Mouse (Mus musculus) midbrain, embryonic 10.5 days (tissue): ENCODE measurements around the gene Lekr1. TPM values are rescaled to one million over a fixed set of nuclear protein-coding genes. Genes with fewer than 3 reads are reported as not detected.
"Not testable (repeated sequence)": the region's sequence is repeated elsewhere in the genome, so short reads cannot be mapped to it uniquely, and the experiment has no call there.

ENCODE experiments used
- DNase-seq: peaks from one replicate; pipeline ENCODE4 v3.0.0-alpha.2; 2017; ENCODE audit warnings: low spot score
- H3K27ac ChIP-seq: fragments of 300-500 bp; sonication (generic); replicated peaks from 2 replicates; pipeline ENCODE4 v1.5.1; 2016; ENCODE audit warnings: mild to moderate bottlenecking
- H3K27me3 ChIP-seq: fragments of 300-500 bp; sonication (generic); 2 replicates; pipeline ENCODE4 v1.6.1; 2016; ENCODE audit warnings: low read depth, mild to moderate bottlenecking; ENCODE audit not compliant: poor library complexity, severe bottlenecking
- H3K36me3 ChIP-seq: fragments of 300-500 bp; sonication (generic); 2 replicates; pipeline ENCODE4 v1.6.1; 2016; ENCODE audit warnings: mild to moderate bottlenecking, moderate library complexity
- H3K4me1 ChIP-seq: fragments of 300-500 bp; sonication (generic); 2 replicates; pipeline ENCODE4 v1.6.1; 2016
- H3K4me3 ChIP-seq: fragments of 300-500 bp; sonication (generic); 2 replicates; pipeline ENCODE4 v1.5.1; 2016; ENCODE audit warnings: mild to moderate bottlenecking, moderate library complexity
- H3K9me3 ChIP-seq: fragments of 300-500 bp; sonication (generic); replicated peaks from 2 replicates; pipeline ENCODE4 v1.6.1; 2016; ENCODE audit warnings: mild to moderate bottlenecking
- WGBS: fragments of 180-500 bp; shearing (Covaris S2); methylation state at CpG from one replicate; pipeline ENCODE4 v1.1.7; 2016; 5-methylcytosine and 5-hydroxymethylcytosine counted together
- polyA plus RNA-seq: library from polyadenylated mRNA; unstranded; fragments of >200 nt; fragmentation: Nextera tagmentation; extraction: Ambion mirVana; gene quantifications from 2 replicates; pipeline ENCODE4 v1.2.1, GENCODE M21; 2016

Gene Lekr1
- polyA plus RNA-seq, 1 experiment from 2014 or later: 3.6 TPM

DNA sequence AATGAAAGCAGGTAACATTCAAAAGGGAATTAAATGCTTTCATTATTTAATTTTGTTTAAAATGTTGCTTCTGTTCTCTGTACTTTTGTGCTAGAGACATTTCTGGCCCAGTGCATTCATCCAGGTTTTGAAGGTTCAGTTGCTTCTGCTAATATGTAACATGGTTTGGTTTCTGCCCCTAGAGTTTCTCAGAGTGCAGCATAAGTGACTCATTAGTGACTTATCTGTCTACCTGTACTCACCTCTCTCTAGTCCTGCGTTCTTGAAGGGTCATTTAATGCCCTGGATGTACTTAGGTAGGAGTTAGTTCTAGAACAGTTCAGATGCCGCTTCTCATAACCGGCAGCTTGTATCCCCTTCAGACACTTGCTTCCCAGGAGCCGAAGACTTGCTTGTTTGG lies 56.9 kb downstream of the Lekr1 start:
- H3K27me3 ChIP-seq: no peaks in the 10 kb centered on the region
- 93% methylated on average over 4 of the region's 4 CpGs for WGBS
- no peaks in the 10 kb centered on the region for H3K4me1 ChIP-seq
- H3K9me3 ChIP-seq: no peaks in the 10 kb centered on the region
- H3K36me3 ChIP-seq: no peaks in the 10 kb centered on the region
- no peak for DNase-seq
- no peak overlapping the region for H3K4me3 ChIP-seq
- no peak overlapping the region for H3K27ac ChIP-seq

DNA sequence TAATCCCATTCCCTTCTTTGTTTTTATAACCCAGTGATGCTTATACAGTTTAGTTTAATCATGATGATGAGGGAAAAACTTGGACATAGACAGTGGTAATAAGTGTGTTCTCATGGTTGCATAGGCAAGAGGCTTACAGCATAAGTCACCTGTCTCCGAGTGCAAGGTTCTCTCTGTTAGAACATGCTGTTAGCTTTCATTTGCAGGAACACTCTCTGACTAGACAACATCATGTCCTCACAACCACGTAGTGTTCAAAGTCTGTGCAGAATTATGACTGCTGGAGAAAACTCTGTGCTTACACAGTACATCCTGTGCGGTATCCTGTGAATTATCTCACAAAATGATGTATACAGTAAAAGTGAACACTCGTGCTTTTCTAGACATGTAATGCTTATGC lies 57.6 kb downstream of the Lekr1 start:
- H3K9me3 ChIP-seq: no peaks in the 10 kb centered on the region
- H3K36me3 ChIP-seq: no peaks in the 10 kb centered on the region
- H3K4me3 ChIP-seq: no peak overlapping the region
- no peaks in the 10 kb centered on the region for H3K4me1 ChIP-seq
- H3K27me3 ChIP-seq: no peaks in the 10 kb centered on the region
- DNase-seq: no peak
- no peak overlapping the region for H3K27ac ChIP-seq
- WGBS: 90% methylated on average over 4 of the region's 4 CpGs

DNA sequence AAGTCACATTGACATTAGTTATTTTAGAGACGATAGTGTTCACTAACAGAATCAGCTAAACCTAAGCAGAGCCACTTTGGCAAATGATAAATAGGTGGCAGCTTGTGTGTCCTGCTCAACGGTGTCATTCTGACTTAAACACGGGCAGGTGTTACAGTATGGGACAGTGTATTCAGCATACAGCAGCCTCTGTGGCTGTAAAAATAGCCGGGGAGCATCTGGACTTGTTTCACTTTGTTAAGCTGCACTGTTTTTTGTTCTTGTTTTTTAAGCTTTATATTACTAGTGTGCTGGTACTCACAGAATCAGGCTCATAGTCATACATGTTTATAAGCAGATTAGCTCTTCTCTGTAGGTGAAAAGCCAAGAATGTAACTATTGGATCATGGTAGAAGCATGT lies 71.8 kb downstream of the Lekr1 start:
- H3K36me3 ChIP-seq: no peaks in the 10 kb centered on the region
- DNase-seq: no peak
- H3K4me3 ChIP-seq: no peak overlapping the region
- H3K4me1 ChIP-seq: no peaks in the 10 kb centered on the region
- no peaks in the 10 kb centered on the region for H3K27me3 ChIP-seq
- WGBS: 90% methylated on average over 4 of the region's 4 CpGs
- no peak overlapping the region for H3K27ac ChIP-seq
- H3K9me3 ChIP-seq: no peaks in the 10 kb centered on the region

DNA sequence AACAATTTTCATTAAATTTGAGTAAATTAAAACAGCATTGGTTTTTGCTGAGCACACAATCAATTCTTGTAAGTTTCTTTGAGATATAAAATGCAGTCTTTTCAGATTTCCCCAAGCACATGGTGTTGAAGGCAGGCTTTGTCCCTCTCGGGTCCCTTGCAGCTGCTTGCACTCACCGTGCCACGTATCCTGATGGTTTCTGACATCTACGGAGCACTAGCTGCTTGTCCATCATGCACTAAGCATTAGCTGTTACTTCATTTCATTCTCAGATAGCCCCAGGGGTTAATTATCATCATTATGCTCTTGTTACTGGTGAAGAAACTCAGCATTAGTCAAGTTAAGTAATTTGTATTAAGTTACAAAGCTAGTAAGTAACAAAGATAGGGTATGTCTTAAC lies 78.9 kb downstream of the Lekr1 start:
- H3K9me3 ChIP-seq: no peaks in the 10 kb centered on the region
- H3K27ac ChIP-seq: no peak overlapping the region
- DNase-seq: no peak
- WGBS: 61% methylated on average over 4 of the region's 4 CpGs
- no peaks in the 10 kb centered on the region for H3K27me3 ChIP-seq
- 0 out of 2 replicates have a peak, but pooled peaks cover 4% of the 10 kb centered on the region for H3K4me1 ChIP-seq
- H3K36me3 ChIP-seq: no peaks in the 10 kb centered on the region
- H3K4me3 ChIP-seq: no peak overlapping the region

DNA sequence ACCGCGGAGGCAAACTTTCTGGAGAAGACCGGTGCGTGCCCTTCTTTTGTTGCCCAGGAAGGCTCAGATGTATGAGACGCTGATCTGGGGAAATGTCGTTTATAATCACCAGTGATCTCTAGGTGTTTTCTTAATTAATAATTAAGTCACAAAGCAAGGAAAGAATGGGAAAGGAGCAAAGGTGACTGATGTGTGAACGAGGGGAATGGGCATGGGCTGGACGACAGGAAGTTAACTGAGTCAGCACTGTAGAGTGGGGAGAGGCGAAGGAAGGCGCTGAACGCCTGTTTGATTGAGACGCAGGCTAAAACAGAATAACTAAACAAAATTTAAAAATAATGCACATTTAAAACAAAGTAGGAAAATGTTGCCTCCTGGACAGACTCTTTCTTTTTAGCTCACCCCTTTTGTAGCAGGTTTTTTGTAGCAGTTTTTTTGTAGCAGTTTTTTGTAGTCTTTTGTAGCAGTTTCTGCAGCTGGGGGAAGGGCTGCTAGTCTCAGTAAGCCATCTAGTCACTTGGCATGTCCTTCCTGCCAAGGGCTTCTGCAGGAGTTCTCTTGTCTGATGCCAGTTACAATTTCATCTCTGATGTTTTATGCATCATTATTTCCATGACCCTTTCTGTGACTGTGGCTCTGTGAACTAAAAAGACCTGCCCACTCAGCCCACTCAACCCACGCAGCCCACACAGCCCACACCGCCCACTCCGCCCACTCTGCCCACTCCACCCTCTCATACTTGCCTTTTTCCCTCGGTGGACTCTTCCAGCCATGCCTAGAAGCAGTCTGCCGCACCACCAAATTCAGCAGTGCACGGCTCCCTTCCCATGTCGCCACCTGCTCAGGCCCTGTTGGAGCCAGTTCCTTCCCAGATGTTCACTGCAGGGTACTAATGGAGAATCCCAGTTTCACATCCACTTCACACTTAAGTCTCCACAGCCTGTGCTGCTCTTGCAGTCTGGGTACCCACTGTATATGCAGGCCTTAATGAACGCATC lies 98.8 kb downstream of the Lekr1 start:
- Histone ChIP-seq H3K27ac (peak overlapping the region; percentile 57; the same call in 1 of the 2 replicates), H3K4me1 (peaks cover 41% of the 10 kb centered on the region), H3K4me3 (no peak overlapping the region), H3K27me3 (no peaks in the 10 kb centered on the region; the same call in 1 of the 2 replicates), H3K9me3 (no peaks in the 10 kb centered on the region), H3K36me3 (no peaks in the 10 kb centered on the region)
- no peak for DNase-seq
- 82% methylated on average over 20 of the region's 20 CpGs for WGBS

DNA sequence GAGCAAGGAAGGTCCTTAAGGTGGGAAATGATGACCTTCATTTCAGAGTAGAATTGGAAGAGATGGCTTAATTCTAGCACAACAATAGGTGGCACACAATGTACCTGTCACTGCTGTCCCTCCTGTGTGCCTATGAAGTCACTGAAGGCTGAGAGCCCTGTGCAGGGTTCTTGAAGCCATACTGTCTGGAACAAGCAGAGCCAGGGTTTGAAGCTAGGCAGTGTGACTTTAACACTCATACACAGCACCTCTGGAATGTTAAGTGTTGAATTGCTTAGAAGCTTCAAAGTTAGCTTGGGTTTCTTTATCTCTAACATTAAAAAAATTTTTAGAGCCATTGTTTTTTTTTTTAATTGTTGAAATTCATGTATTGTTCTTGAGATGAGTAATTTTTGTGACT lies 100.4 kb downstream of the Lekr1 start:
- no peak for DNase-seq
- 0 out of 2 replicates have a peak overlapping the region, but pooled peaks have one; percentile 10 for H3K27ac ChIP-seq
- H3K27me3 ChIP-seq: no peaks in the 10 kb centered on the region; the same call in 1 of the 2 replicates
- H3K9me3 ChIP-seq: no peaks in the 10 kb centered on the region
- H3K4me3 ChIP-seq: no peak overlapping the region
- H3K36me3 ChIP-seq: no peaks in the 10 kb centered on the region
- peaks cover 41% of the 10 kb centered on the region for H3K4me1 ChIP-seq

DNA sequence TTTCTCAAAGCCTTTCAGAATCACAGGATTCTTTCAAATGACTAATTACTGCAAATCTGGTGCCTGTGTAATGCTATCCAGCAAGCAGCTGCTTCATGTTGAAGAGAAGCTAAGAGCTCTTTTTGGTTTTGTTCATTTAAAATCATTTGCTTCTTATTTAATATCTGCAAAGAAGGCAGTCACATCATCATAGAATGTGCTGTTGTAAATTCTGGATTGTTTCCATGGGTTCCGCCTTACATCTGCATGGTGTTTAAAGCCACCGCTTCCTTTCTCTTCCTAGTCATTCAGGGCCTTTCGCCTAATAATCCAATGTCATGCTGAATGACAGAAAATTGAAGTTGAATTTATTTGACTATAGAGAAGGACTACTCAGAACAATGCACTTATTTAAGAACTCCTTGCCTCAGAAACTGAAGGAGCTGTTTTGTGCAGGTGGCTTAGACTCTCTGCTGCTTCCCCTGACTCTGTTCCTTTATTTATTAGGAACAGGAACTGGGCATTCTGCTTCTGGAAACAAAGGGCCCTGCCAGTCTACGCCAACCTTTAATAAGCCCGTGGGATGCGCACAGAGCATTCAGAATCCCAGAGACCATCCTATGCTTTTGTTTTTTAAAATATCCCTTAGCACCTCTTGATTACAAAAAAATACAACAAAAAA lies 101.3 kb downstream of the Lekr1 start:
- WGBS: 44% methylated on average over 6 of the region's 6 CpGs
- no peaks in the 10 kb centered on the region; the same call in 1 of the 2 replicates for H3K27me3 ChIP-seq
- peak overlapping the region; percentile 60 for H3K27ac ChIP-seq
- H3K9me3 ChIP-seq: no peaks in the 10 kb centered on the region
- H3K4me1 ChIP-seq: peaks cover 41% of the 10 kb centered on the region
- no peak overlapping the region for H3K4me3 ChIP-seq
- no peak for DNase-seq
- no peaks in the 10 kb centered on the region for H3K36me3 ChIP-seq

DNA sequence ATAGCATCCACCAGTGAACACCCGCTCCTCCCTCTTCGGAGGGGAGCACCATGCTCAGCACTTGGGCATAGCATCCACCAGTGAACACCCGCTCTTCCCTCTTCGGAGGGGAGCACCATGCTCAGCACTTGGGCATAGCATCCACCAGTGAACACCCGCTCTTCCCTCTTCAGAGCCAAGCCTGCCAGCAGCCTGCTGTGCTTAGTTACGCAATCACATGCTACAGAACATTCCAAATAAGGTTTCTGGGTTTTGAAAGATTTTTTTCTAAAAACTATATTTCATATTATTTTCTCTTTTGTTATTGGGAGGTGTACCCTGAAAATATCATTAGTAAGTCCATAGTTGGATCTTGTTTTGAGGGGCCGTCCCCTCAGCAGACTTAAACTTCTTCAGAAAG lies 103.6 kb downstream of the Lekr1 start:
- H3K4me1 ChIP-seq: peaks cover 36% of the 10 kb centered on the region
- 97% methylated on average over 7 of the region's 7 CpGs for WGBS

DNA sequence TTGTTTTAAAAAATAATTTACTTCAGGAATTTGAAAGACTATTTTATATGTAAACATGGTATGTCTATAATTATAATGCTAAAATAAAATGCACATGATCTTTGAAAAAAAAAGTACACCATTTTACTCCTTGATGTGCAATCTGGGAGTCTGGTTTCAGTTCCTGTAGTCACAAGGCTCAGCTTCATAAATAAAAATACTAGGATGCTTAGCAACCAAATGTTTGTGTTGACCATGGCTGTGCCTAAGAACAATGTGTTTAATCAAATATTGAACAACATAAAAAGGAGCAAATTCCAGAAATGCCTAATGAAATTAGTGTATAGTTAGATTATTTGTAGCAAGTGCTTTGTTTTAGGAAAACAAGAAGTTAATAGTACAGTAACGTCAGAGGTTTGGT lies 107.9 kb downstream of the Lekr1 start:
- H3K27ac ChIP-seq: no peak overlapping the region
- no peak for DNase-seq
- 92% methylated on average over 1 of the region's 1 CpGs for WGBS
- no peak overlapping the region for H3K4me3 ChIP-seq
- no peaks in the 10 kb centered on the region for H3K4me1 ChIP-seq
- no peaks in the 10 kb centered on the region for H3K27me3 ChIP-seq
- no peaks in the 10 kb centered on the region for H3K36me3 ChIP-seq
- no peaks in the 10 kb centered on the region for H3K9me3 ChIP-seq

More for the DNA sequence above, 103.6 kb downstream of the Lekr1 start:
- not testable (repeated sequence) for H3K4me3 ChIP-seq, H3K27ac ChIP-seq, H3K9me3 ChIP-seq, DNase-seq, H3K36me3 ChIP-seq, H3K27me3 ChIP-seq

DNA sequence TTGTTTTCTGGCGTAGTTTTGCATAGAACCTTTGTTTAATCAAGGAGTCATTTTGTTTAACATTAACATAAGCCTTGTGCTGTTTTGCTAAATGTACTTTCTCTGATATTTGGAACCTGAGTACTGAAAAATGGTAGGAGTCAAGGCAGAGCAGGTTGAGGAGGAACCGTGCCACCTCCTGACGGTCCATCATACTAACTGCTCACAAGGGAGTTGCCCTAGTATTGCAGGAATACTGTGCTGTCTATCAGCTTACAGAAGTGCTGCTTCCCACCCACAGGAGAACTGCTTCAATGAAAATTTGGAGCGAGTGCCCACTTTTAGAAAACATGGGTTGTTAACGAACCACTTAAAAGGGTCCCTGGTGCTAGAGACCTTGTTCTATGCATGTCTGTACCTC lies 109.1 kb downstream of the Lekr1 start:
- no peak overlapping the region for H3K4me3 ChIP-seq
- H3K9me3 ChIP-seq: no peaks in the 10 kb centered on the region
- no peaks in the 10 kb centered on the region for H3K36me3 ChIP-seq
- WGBS: 84% methylated on average over 5 of the region's 5 CpGs
- H3K27me3 ChIP-seq: no peaks in the 10 kb centered on the region
- no peak overlapping the region for H3K27ac ChIP-seq
- no peaks in the 10 kb centered on the region for H3K4me1 ChIP-seq
- no peak for DNase-seq

DNA sequence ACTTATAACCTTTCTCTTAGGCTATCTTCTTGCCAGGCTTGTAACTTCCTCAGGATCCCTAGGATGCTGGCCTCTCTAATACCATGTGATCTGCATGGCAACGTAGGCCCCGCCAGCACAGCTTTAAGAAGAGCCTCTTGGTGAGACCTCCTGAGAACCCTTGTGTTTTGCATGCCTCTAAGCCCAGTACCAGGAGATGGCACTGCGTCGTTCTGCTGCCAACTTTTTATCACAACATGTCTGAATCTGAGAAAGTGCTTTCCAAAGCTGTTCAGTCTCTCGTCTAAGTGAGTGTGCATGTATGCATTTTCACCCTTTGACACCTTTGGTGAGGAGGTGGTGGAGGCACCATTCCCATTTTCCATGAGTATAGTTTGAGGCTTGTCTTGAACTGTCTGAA lies 116.2 kb downstream of the Lekr1 start:
- no peak for DNase-seq
- no peak overlapping the region for H3K27ac ChIP-seq
- 72% methylated on average over 5 of the region's 5 CpGs for whole genome bisulfite sequencing
- H3K27me3 ChIP-seq: no peaks in the 10 kb centered on the region
- no peaks in the 10 kb centered on the region for H3K9me3 ChIP-seq
- no peak overlapping the region for H3K4me3 ChIP-seq
- H3K4me1 ChIP-seq: no peaks in the 10 kb centered on the region
- H3K36me3 ChIP-seq: no peaks in the 10 kb centered on the region

DNA sequence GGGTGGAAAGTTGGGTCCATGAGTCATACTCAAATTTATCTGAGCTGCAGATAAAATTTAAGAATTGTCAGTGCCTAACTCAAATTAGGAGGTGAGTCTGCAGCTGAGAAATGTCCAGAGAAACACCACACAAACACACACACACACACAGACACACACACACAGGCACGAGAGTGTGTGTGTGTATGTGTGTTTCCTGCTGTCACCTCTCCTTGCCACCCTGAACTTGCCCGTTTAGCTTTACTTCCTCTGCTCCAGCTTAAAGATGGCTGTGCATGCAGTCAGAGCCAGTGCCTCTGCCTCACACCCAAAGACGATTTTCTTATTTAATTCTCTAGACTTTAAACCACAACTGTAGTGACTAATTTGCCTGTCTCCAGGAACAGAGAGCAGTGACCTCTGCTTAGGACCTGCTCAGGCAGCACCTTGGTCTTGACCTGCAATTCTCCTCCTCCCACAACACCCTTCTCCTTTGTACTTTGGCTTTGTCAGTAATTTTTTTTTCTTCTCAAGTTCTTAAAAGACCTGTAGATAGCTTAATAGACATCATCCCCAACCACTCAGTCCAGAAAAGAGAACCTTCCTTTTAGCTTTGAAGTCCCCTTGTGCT lies 124.2 kb downstream of the Lekr1 start:
- Histone ChIP-seq H3K9me3 (no peaks in the 10 kb centered on the region), H3K27me3 (no peaks in the 10 kb centered on the region), H3K36me3 (no peaks in the 10 kb centered on the region), H3K4me3 (no peak overlapping the region), H3K27ac (no peak overlapping the region), H3K4me1 (peaks cover 5% of the 10 kb centered on the region)
- WGBS: 64% methylated on average over 3 of the region's 3 CpGs
- no peak for DNase-seq

DNA sequence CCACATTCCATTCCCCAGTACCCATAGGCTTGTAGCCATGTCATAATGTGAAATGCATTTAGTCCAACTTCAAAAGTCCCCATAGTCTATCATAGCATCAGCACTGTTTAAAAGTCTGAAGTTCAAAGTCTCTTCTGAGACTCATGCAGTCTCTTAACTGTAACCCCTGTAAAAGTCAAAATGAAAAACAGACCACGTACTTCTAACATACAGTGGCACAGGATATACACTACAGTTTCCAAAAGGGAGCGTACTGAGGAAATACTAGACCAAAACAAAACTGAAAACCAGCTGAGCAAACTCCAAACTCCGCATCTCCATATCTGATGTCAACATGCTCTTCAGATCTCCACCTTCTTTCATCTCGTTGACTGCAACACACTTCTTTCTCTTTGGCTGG lies 127.5 kb downstream of the Lekr1 start:
- H3K9me3 ChIP-seq: no peaks in the 10 kb centered on the region
- H3K4me3 ChIP-seq: no peak overlapping the region
- H3K36me3 ChIP-seq: no peaks in the 10 kb centered on the region
- H3K27me3 ChIP-seq: no peaks in the 10 kb centered on the region
- DNase-seq: no peak
- 89% methylated on average over 4 of the region's 4 CpGs for WGBS
- H3K27ac ChIP-seq: no peak overlapping the region
- peaks cover 5% of the 10 kb centered on the region for H3K4me1 ChIP-seq
